Mouse (Mus musculus) liver, adult 2 months (tissue): Measurements from ENCODE around the gene Dnajc8. TPM values are rescaled to one million over a fixed set of nuclear protein-coding genes. Genes with fewer than 3 reads are reported as not detected.

Source experiments
- DNase-seq: peaks from one replicate; pipeline ENCODE4 v3.0.0-alpha.2; 2011; ENCODE audit warnings: low read depth, low spot score; ENCODE audit errors: extremely low read depth
- H3K27ac ChIP-seq: fragments of 200-500 bp; replicated peaks from 2 replicates; pipeline ENCODE4 v1.5.1; 2012; ENCODE audit warnings: low read depth, mild to moderate bottlenecking, control low read depth, inconsistent platforms, low read length; ENCODE audit not compliant: insufficient read depth
- H3K27me3 ChIP-seq: fragments of 200-500 bp; 2 replicates; pipeline ENCODE4 v1.6.1; 2012; ENCODE audit warnings: mild to moderate bottlenecking, moderate library complexity, low read length, inconsistent platforms; ENCODE audit not compliant: control insufficient read depth, insufficient read depth
- H3K36me3 ChIP-seq: fragments of 200-500 bp; 2 replicates; pipeline ENCODE4 v1.6.1; 2012; ENCODE audit warnings: low read length, inconsistent platforms; ENCODE audit not compliant: control insufficient read depth, insufficient read depth
- H3K4me1 ChIP-seq: fragments of 200-500 bp; 2 replicates; pipeline ENCODE4 v1.6.1; 2011; ENCODE audit warnings: low read length; ENCODE audit not compliant: control insufficient read depth, insufficient read depth
- H3K4me3 ChIP-seq: fragments of 200-500 bp; 2 replicates; pipeline ENCODE4 v1.5.1; 2011; ENCODE audit warnings: low read depth, mild to moderate bottlenecking, control low read depth, low read length, moderate library complexity; ENCODE audit not compliant: insufficient read depth
- H3K79me2 ChIP-seq: fragments of 200-500 bp; 2 replicates; pipeline ENCODE4 v1.6.1; 2012; ENCODE audit warnings: inconsistent platforms, mild to moderate bottlenecking, low read length, moderate library complexity; ENCODE audit not compliant: control insufficient read depth, insufficient read depth
- H3K9ac ChIP-seq: fragments of 200-500 bp; 2 replicates; pipeline ENCODE4 v1.6.1; 2012; ENCODE audit warnings: low read depth, mild to moderate bottlenecking, control low read depth, inconsistent platforms, low read length
- CTCF ChIP-seq: fragments of 200-500 bp; IDR thresholded peaks from 2 replicates; pipeline ENCODE4 v1.5.1; 2011; ENCODE audit warnings: low read depth, low read length, control low read depth
- POLR2A ChIP-seq: fragments of 200-500 bp; IDR thresholded peaks from 2 replicates; pipeline ENCODE4 v1.6.1; 2011; ENCODE audit warnings: low read length, control low read depth; ENCODE audit not compliant: insufficient read depth; ENCODE audit errors: extremely low read depth
- WGBS: fragments of 180-500 bp; shearing (Covaris S2); methylation state at CpG from one replicate; pipeline ENCODE4 v1.1.7; 2018; 5-methylcytosine and 5-hydroxymethylcytosine counted together
- polyA plus RNA-seq: library from polyadenylated mRNA; depleted of rRNA; stranded (reverse); fragments of >200 nt; gene quantifications from 2 replicates; pipeline ENCODE4 v1.2.3, GENCODE M21; 2012
- total RNA-seq: library from RNA; depleted of rRNA; stranded (reverse); fragments of >200 nt; gene quantifications from 2 replicates; pipeline ENCODE4 v1.2.3, GENCODE M21; 2014

Dnajc8 gene
- total and polyA plus RNA-seq, 2 experiments, result 10.4 to 26.1 TPM

DNA sequence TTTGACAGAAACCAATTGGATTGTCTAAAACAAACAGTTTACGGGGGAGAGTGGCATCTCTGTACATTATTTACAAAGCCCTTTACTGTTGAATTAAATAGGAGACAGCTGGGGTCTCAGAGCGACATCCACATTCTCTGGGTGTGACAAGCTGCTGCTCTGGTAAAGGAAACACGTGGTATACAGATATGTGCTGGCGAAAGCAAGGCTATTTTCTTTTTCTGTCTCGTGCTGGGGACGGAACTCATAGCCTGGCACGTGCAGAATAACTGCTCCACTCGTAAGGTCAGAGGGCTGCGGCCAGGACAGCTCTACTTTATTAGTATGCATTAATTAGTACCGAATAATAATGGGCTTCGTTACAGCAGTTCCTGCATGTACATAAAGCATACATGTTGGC is 38.0 kb downstream of the Dnajc8 start:
- peak; percentile 27 for DNase-seq
- no peak overlapping the region for H3K4me3 ChIP-seq
- no peak for TF ChIP-seq POLR2A

GRCm38 (mm10) chr4:132574809-132575347 is 39.5 kb downstream of the Dnajc8 start:
- Histone ChIP-seq H3K9ac (no peak overlapping the region), H3K4me1 (no peaks in the 10 kb centered on the region), H3K79me2 (no peaks in the 10 kb centered on the region), H3K27me3 (no peaks in the 10 kb centered on the region), H3K36me3 (no peaks in the 10 kb centered on the region), H3K27ac (no peak overlapping the region), H3K4me3 (no peak overlapping the region)
- WGBS, result 96% methylated on average over 1 of the region's 1 CpGs
- no peak for DNase-seq
- TF ChIP-seq POLR2A (no peak), CTCF (no peak)

More for the DNA sequence above, 38.0 kb downstream of the Dnajc8 start:
- Histone ChIP-seq H3K9ac (no peak overlapping the region), H3K79me2 (no peaks in the 10 kb centered on the region), H3K4me1 (no peaks in the 10 kb centered on the region), H3K27ac (no peak overlapping the region), H3K27me3 (no peaks in the 10 kb centered on the region), H3K36me3 (no peaks in the 10 kb centered on the region)
- 63% methylated on average over 11 of the region's 11 CpGs for WGBS

DNA sequence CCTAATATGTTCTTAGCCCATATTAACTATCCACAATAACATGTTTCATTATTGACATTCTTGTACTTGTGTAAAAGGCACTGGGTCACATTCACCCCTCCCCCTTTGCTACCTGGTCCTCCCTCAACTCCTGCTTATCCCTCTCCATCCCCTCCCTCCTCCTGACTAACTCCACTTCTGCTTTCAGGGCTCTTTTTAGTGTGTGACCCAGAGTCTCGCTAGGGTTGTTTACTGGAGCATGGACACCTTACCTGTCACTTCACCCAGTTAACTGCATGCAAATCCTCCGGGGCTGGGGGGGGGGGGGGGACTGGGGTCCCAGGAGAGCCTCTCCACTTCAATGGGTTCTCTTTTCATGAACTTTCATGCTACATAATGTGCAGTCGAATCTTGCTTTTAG is 48.4 kb downstream of the Dnajc8 start:
- DNase-seq, result no peak
- no peaks in the 10 kb centered on the region for H3K4me1 ChIP-seq
- H3K79me2 ChIP-seq, result no peaks in the 10 kb centered on the region
- H3K9ac ChIP-seq, result no peak overlapping the region
- no peaks in the 10 kb centered on the region for H3K36me3 ChIP-seq
- TF ChIP-seq CTCF (no peak), POLR2A (no peak)
- no peak overlapping the region for H3K4me3 ChIP-seq
- no peak overlapping the region for H3K27ac ChIP-seq
- no peaks in the 10 kb centered on the region for H3K27me3 ChIP-seq
- 73% methylated on average over 3 of the region's 3 CpGs for WGBS

GRCm38 (mm10) chr4:132584975-132585374 is 49.6 kb downstream of the Dnajc8 start:
- H3K4me1 ChIP-seq, result no peaks in the 10 kb centered on the region
- WGBS, result 79% methylated on average over 2 of the region's 2 CpGs
- H3K27me3 ChIP-seq, result no peaks in the 10 kb centered on the region

DNA sequence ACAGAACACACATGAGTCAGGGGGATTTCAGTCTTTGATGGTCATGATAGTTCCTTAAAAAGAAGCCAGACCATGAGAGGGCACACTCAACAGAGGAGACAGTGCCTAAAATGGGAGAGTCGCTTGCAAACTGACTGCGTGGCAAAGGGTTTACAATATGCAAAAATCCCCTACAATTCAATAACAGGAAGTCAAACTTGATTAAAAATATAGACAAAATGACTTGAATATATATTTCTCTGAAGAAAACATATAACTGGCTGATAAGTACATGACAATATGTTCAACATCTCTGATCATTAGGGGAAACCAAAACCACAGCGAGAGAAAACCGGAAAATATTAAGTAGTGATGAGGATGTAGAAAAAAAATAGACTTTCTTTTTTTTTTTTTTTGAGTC is 50.9 kb downstream of the Dnajc8 start:
- H3K4me1 ChIP-seq, result peaks cover 4% of the 10 kb centered on the region
- TF ChIP-seq POLR2A, result no peak
- no peak for TF ChIP-seq CTCF
- DNase-seq, result no peak
- H3K9ac ChIP-seq, result no peak overlapping the region
- no peaks in the 10 kb centered on the region for H3K79me2 ChIP-seq
- H3K27me3 ChIP-seq, result no peaks in the 10 kb centered on the region
- no peak overlapping the region for H3K4me3 ChIP-seq
- WGBS, result 89% methylated on average over 4 of the region's 4 CpGs
- no peak overlapping the region for H3K27ac ChIP-seq
- H3K36me3 ChIP-seq, result no peaks in the 10 kb centered on the region

More at GRCm38 (mm10) chr4:132584975-132585374, 49.6 kb downstream of the Dnajc8 start:
- Histone ChIP-seq H3K36me3 (no peaks in the 10 kb centered on the region), H3K79me2 (no peaks in the 10 kb centered on the region), H3K4me3 (no peak overlapping the region), H3K9ac (no peak overlapping the region), H3K27ac (no peak overlapping the region)
- DNase-seq, result no peak
- TF ChIP-seq CTCF, result no peak
- TF ChIP-seq POLR2A, result no peak

DNA sequence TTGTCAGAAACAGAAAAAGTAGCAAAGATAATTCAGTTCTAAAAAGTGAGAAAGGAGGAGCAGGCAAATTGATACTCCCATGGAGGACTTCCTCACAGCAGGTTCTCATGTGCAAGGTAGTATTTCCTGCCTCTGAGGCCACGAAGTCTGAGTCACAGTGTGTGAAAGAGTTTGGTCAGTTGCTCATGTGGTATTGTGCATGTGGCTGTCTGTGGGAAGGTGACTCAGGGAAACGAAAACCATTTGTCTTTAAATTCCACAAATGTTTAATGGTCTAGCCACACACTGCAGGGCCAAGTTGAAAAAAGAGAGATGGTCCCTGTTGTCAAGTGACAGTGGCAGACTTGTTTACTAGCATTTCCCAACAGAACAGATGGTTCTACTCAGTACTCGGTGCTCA is 53.2 kb downstream of the Dnajc8 start:
- H3K36me3 ChIP-seq, result no peaks in the 10 kb centered on the region
- H3K27ac ChIP-seq, result no peak overlapping the region
- H3K79me2 ChIP-seq, result no peaks in the 10 kb centered on the region
- H3K27me3 ChIP-seq, result no peaks in the 10 kb centered on the region
- no peak for DNase-seq
- WGBS, result 89% methylated on average over 3 of the region's 3 CpGs
- H3K9ac ChIP-seq, result no peak overlapping the region
- peaks cover 7% of the 10 kb centered on the region for H3K4me1 ChIP-seq
- TF ChIP-seq CTCF (no peak), POLR2A (no peak)
- H3K4me3 ChIP-seq, result no peak overlapping the region
